22 mouse cellular contexts compared by ENCODE assay signal in the genomic region with DNA sequence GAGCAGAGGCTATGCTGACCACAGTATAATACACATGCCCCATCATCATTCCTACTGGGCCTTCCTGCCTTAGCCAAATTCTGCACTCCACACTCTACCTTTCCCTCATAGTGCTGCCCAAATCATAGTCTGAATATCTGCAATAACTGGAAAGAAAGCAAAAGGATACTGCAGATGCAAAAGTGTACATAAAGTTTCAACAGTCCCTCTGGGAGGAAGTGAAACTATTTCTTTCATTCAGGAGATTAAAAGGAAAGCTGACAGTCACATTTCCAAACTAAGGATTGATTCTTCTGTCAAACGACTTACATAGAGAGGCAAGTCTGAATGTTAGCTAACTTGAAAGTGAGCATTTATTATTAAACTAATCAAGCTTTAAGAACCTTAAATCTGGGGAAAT.
"Had no signal": no experiment of that assay in that cellular context is flagged by ENCODE, and none has a peak within 500 bp of the region (broad histone marks: within the 10 kb centered on the region; RNA-seq: fewer than 3 reads in every experiment).

No protein-coding gene starts in this region.

- ATAC-seq: forebrain, embryonic 13.5 days; forebrain, embryonic 14.5 days; forebrain, embryonic 15.5 days; forebrain, embryonic 16.5 days; forebrain, postnatal 0 days had no signal

- DNase-seq: cerebellum, adult 2 months; cerebellum, adult 8-10 months; cerebellum, adult 9-10 months; cerebellum, adult 9-11 months; cerebellum, postnatal 10 days; cerebellum, postnatal 14 days; cerebellum, postnatal 25 days; cerebellum, postnatal 36 days; embryo, embryonic 11 days; forebrain, postnatal 0 days; gastrocnemius, adult 2 months; gastrocnemius, postnatal 10 days; gastrocnemius, postnatal 14 days; gastrocnemius, postnatal 25 days; gastrocnemius, postnatal 36 days; heart, adult 11 months; heart, adult 18-20 months; heart, adult 2 months had no signal
